Mouse (Mus musculus): Measurements from ENCODE around the gene Slc7a5.

The Slc7a5 gene

DNA sequence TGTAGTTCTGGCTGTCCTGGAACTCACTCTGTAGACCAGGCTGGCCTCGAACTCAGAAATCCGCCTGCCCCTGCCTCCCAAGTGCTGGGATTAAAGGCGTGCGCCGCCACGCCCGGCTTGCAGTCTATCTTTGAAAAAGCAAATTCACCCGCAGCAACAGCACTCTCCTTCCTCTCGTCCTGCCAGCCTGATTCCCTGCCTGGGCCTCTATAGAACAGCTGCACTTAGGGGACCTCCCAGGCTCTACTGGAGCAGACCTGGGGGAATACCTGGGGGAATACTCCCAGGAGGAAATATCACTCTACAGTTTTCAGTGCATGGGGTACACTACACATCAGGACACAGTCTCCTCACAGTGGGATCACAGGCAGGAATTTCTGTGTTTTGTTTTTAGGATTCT, 58.2 kb downstream of the Slc7a5 start:
- no peak for DNase-seq

DNA sequence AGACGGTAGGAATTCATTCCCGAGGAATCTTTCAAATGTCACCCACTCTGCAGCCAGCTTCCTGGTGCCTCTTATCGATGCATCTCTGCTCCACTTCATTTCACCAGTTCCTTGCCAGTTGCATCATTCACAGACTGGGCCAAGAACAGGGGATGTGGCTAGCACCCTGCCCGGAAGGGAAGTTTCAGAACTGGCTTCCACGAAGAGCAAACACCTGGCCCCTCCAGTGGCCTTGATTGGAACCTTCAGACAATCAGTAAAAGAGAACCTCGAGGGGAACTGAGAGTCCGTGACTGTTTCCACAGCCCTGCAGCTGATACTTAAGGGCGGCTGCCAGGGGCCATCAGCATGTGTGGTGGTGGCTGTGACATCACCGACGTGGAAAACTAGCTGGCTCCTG, 59.0 kb downstream of the Slc7a5 start:
- DNase-seq: peak; percentile 29 to 40

DNA sequence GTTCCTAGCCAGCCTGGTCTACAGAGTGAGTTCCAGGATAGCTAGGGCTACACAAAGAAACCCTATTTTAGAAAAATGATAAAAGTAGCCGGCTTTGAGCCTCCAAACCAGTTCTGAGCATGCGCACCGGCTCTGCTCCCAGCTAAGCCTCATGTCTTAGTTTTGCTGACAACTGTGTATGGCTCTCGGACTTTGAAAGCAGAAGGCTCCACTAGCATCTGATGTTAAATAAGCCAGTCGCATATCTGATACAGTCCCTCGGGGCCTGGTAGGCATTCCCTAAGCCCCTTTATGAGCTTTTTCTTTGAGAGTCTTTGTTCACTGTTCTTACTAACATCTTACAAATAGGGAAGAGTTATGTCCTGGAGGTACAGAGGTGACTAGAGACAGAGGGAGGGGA, 59.5 kb downstream of the Slc7a5 start:
- no peak for DNase-seq

DNA sequence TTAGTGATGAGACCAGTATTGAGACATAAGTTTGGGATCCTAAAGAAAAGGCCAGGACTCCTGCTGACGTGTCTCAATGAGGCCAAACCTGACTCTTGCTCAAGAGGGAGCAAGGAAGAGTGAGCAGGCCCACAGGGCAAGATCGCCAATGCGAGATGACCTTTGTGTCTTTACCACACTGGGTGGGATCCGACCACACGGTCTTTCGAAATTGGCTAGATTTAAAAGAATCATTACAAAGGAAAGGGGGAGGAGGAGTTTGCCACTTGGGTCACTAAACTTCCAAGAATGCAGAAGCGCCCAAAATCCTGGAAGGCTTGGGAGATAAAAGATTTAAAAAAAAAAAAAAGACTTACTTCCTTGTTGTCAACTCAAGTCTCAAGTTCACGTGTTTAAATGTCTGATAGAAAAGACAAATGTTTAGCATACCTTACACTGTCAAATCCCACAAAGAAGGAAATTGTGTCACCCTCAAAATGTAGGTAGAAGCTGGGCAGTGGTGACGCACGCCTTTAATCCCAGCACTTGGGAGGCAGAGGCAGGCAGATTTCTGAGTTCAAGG, 60.2 kb downstream of the Slc7a5 start:
- DNase-seq: peak in 1 of 2 experiments; percentile 30

DNA sequence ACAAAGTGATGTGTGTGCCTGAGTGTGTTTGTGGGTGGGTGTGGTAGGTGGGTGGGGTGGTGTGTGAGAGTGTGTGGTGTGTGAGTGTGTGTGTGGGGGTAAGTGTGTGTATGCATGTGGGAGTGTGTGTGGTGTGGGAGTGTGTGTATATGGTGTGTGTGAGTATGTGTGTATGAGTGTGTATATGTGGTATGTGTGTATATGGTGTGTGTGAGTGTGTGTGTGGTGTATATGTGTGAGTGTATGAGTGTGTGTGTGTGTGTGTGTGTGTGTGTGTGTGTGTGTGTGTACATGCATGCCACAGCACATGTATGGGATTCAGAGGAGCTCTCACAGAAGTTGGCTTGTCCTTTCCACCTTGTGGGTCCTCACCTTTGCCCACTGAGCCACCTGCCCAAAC, 60.7 kb downstream of the Slc7a5 start:
- DNase-seq: no peak

DNA sequence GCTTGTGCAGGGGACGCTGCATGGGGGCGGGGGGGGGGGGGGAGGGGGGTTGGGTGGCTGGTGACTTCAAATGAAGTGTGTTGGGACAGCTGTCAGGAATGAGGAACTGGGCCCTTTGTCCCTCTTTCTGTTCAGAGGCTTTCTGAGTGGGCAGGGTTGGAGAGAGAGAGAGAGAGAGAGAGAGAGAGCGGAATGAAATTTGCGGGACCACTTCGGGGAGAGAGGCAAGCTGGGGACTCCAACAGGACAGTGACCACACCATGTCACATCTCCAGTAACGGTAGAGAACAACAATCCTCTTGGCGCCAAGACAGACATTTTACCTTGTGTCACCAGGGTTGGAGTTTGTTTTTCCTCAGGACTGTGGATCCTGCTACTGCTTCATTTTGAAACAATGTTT, 62.7 kb downstream of the Slc7a5 start:
- DNase-seq: no peak

DNA sequence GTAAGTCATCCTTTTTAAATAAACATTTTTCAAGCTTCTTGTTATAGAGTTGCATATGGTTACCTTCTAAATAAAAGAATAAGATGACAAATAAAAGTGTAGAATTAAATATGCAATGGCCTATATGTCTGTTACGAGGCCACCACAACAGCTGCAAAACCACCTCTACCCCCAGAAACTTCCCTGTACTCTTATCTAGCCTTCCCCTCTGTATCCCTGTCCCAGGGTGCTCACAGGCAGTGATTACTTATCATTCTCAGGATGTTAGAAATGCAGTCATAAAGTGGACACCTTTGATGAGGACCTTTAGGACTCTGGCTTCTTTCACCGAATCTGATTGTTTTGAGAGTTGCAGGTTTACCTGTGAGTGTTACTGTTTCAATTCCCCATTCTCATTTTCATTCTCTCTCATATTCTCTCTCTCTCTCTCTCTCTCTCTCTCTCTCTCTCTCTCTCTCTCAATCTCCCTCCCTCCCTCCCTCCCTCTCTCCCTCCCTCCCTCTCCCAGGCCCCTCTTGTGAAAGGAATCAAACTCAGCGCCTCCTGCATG, 64.2 kb downstream of the Slc7a5 start:
- no peak for DNase-seq

DNA sequence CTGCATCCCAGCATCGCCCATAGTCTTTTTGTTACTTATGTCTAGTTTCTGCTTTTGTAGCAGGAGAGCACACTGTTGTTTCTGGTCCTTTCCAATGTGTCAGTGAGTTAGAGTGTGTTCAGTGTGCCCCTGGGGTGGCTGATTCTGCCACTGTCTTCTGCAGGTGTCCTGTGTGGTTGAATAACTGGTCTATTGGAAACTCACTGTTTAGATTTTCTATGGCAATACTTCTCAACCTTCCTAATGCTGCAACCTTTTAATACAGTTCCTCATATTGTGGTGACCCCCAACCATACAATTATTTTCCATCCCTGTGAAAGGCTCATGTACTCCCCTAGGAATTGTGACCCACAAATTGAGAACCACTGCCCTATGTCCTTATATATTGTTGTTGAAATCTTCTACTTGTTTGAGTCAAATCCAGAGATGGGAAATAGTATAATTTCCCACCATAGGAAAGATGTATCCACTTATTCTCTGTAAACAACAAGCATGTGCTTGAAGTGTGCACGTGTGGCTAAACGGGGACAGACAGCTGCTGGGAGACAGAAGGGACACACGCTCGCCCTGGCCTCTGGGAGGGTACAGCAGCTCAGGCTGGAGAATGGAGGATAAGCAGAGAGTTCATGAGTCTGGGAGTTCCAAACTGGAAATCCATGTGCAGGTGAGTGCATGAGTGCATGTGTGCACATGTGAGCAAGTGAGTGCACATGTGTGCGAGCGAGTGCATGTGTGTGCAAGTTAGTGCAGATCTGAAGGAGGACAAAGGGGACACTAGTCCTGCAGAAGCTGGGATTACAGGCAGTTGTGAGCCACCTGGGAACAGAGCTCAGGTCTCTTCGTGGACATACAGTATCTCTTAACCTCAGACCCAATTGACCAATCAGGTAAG, 65.2 kb downstream of the Slc7a5 start:
- DNase-seq: no peak

DNA sequence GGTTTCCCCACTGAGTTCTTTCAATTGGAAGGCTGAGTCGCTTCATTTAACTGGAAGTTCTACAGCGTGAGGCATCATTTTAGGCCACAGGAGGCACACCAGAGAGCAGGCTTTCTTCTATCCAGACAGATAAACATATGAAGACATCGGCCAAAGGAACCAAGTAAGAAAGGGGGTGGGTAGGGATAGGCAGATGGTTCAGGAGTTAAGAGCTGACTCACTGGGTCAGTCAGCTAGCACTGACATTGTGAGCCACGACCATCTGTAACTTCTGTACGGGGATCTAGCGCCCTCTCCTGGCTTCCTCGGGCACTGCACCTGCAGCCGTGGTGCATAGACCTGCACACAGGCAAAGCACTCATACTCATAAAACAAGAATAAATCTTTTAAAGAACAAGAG, 66.3 kb downstream of the Slc7a5 start:
- no peak for DNase-seq

DNA sequence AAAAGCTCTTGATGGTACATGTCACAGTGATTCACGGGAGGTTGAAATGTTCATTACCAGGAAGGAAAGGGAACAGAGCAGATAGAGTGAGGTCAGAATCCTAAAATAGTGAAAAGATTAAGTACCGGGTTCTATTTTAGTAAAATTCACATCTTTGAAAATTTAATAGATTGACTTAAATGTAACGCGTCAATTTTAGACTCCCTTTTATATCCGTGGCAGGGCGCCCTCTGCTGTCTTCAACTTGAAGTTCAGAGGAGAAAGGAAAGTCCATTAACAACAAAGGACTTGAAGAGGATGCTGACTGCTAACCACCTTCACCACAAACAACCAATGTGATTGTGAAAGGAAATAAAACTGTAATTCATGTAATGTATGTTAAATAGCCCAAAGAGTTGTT, 75.0 kb downstream of the Slc7a5 start:
- DNase-seq: peak; percentile 58 to 61

DNA sequence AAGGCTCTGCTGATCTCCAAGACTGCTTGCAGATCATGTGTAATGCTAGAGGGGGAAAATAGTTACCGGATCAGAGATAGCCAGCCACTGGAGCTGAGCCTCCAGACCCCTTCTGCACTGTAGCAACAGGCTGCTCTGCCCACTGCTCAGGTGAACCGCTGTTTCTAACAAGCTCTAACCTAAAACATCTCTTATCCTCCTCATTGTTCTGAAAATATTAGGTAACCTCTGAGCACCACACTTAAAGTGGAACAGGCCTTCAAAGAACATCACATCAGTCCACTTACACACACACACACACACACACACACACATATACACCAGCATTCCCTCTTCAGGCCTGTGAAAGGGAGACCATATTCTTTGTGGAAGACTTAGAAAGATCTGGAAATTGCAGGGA, 75.4 kb downstream of the Slc7a5 start:
- no peak for DNase-seq

All from lung, adult 18-20 months (tissue).